Comparison of ENCODE assay signal across 16 mouse cellular contexts in the genomic region with DNA sequence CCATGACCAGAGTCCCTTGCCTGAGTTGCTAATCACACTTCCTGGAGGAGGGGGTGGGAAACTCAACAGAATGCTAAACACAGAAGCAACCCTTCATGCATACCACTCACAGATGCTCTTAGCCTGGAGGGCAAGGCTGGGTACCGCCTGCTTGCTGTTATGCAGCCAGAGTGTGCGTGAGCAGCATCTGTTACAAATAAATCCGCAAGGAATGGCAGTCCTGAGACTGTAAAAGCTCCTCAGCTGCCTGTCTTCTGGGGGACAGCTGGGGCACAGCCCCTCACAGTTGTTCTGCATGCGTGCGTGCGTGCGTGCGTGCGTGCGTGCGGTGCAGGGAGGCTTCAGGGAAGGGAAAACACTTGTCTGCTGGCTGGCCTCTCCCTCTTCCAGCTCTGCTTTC.
DNase-seq lines count a peak whose midpoint lies in the region; ATAC-seq lines count a peak whose summit lies in the region.
"Had no signal": no experiment of that assay in that cellular context is flagged by ENCODE, and none has a peak within 500 bp of the region (broad histone marks: within the 10 kb centered on the region; RNA-seq: fewer than 3 reads in every experiment).

No protein-coding gene starts in this region.

- 0 out of 2 replicates have a peak overlapping the region, but pooled peaks have one; percentile 17 for H3K27ac ChIP-seq in forebrain, embryonic 10.5 days
- no peak overlapping the region for H3K27ac ChIP-seq in forebrain, embryonic 11.5 days (ENCODE audit: low read depth, low read length)
- no peak overlapping the region for H3K27ac ChIP-seq in forebrain, embryonic 15.5 days (replicated peaks)
- peak overlapping the region; percentile 71 for H3K27ac ChIP-seq in limb, embryonic 12.5 days
- no peak overlapping the region for H3K27ac ChIP-seq in neural tube, embryonic 12.5 days
- H3K27ac ChIP-seq: liver, embryonic 12.5 days; macrophage had no signal

- no peaks in the 10 kb centered on the region for H3K36me3 ChIP-seq in forebrain, embryonic 10.5 days (replicated peaks)
- H3K36me3 ChIP-seq in forebrain, embryonic 11.5 days (ENCODE audit: control insufficient read depth, insufficient read depth, low read length): no peaks in the 10 kb centered on the region
- H3K36me3 ChIP-seq in forebrain, embryonic 15.5 days: no peaks in the 10 kb centered on the region
- H3K36me3 ChIP-seq in limb, embryonic 12.5 days: peaks cover 3% of the 10 kb centered on the region; the same call in 1 of the 2 replicates
- peaks cover 4% of the 10 kb centered on the region; the same call in 1 of the 2 replicates for H3K36me3 ChIP-seq in neural tube, embryonic 12.5 days
- H3K36me3 ChIP-seq: liver, embryonic 12.5 days had no signal

- no peak for DNase-seq in forebrain, embryonic 10.5 days (ENCODE audit: extremely low spot score, low spot score)
- no peak for DNase-seq in forebrain, embryonic 11.5 days (ENCODE audit: low spot score)
- DNase-seq in yolk sac, embryonic 10.5 days (ENCODE audit: low spot score): no peak
- DNase-seq in MN1 (ENCODE audit: low spot score): no peak
- DNase-seq in left cerebral cortex, adult 9 months (ENCODE audit: low spot score in 2 of 2): no peak
- DNase-seq: adrenal gland, postnatal 10 days; cerebellum, adult 11 months; heart, postnatal 36 days; kidney, postnatal 10 days; thymus, postnatal 25 days had no signal

- ATAC-seq in forebrain, embryonic 11.5 days (replicated peaks; ENCODE audit: low FRiP score): no peak
- peak; percentile 63 for ATAC-seq in forebrain, embryonic 15.5 days (replicated peaks)
- peak; percentile 45; the same call in 1 of the 2 replicates for ATAC-seq in limb, embryonic 12.5 days (ENCODE audit: insufficient number of reproducible peaks, insufficient read depth, low FRiP score, low TSS enrichment, low read depth)
- peak; percentile 78 for ATAC-seq in neural tube, embryonic 12.5 days (ENCODE audit: low FRiP score, low read depth)
- ATAC-seq: liver, embryonic 12.5 days had no signal

- H3K4me1 ChIP-seq in forebrain, embryonic 10.5 days: peaks cover 14% of the 10 kb centered on the region
- no peaks in the 10 kb centered on the region for H3K4me1 ChIP-seq in forebrain, embryonic 11.5 days (replicated peaks; ENCODE audit: control insufficient read depth, insufficient read depth, low read length)
- H3K4me1 ChIP-seq in forebrain, embryonic 15.5 days: peaks cover 15% of the 10 kb centered on the region
- peaks cover 30% of the 10 kb centered on the region for H3K4me1 ChIP-seq in limb, embryonic 12.5 days (replicated peaks)
- peaks cover 18% of the 10 kb centered on the region for H3K4me1 ChIP-seq in neural tube, embryonic 12.5 days
- H3K4me1 ChIP-seq: liver, embryonic 12.5 days had no signal

- no peaks in the 10 kb centered on the region for H3K27me3 ChIP-seq in forebrain, embryonic 10.5 days (ENCODE audit: poor library complexity, severe bottlenecking)
- H3K27me3 ChIP-seq in forebrain, embryonic 11.5 days (ENCODE audit: control insufficient read depth, insufficient read depth, low read length): no peaks in the 10 kb centered on the region
- H3K27me3 ChIP-seq in forebrain, embryonic 15.5 days: no peaks in the 10 kb centered on the region
- H3K27me3 ChIP-seq in limb, embryonic 12.5 days: no peaks in the 10 kb centered on the region
- H3K27me3 ChIP-seq in neural tube, embryonic 12.5 days (replicated peaks): no peaks in the 10 kb centered on the region
- H3K27me3 ChIP-seq: liver, embryonic 12.5 days had no signal

- no peak overlapping the region for H3K4me2 ChIP-seq in forebrain, embryonic 11.5 days (ENCODE audit: low read depth, low read length, severe bottlenecking)
- H3K4me2 ChIP-seq in forebrain, embryonic 15.5 days (replicated peaks): no peak overlapping the region
- H3K4me2 ChIP-seq in limb, embryonic 12.5 days: peak overlapping the region; percentile 15
- H3K4me2 ChIP-seq in neural tube, embryonic 12.5 days (replicated peaks): no peak overlapping the region
- H3K4me2 ChIP-seq: liver, embryonic 12.5 days had no signal

- H3K9ac ChIP-seq in forebrain, embryonic 11.5 days (ENCODE audit: low read length): no peak overlapping the region
- no peak overlapping the region for H3K9ac ChIP-seq in forebrain, embryonic 15.5 days (replicated peaks)
- no peak overlapping the region for H3K9ac ChIP-seq in limb, embryonic 12.5 days (replicated peaks)
- no peak overlapping the region for H3K9ac ChIP-seq in neural tube, embryonic 12.5 days
- H3K9ac ChIP-seq: liver, embryonic 12.5 days had no signal

- no peak overlapping the region for H3K4me3 ChIP-seq in forebrain, embryonic 10.5 days
- H3K4me3 ChIP-seq in forebrain, embryonic 11.5 days (ENCODE audit: low read depth, low read length): no peak overlapping the region
- no peak overlapping the region for H3K4me3 ChIP-seq in forebrain, embryonic 15.5 days
- no peak overlapping the region for H3K4me3 ChIP-seq in limb, embryonic 12.5 days (replicated peaks)
- H3K4me3 ChIP-seq in neural tube, embryonic 12.5 days: no peak overlapping the region
- H3K4me3 ChIP-seq: erythroblast, embryonic 14.5 days; liver, embryonic 12.5 days had no signal

- 66% methylated on average over 11 of the region's 11 CpGs for WGBS in forebrain, embryonic 10.5 days
- 83% methylated on average over 11 of the region's 11 CpGs for WGBS in forebrain, embryonic 11.5 days
- WGBS in forebrain, embryonic 15.5 days: 55% methylated on average over 11 of the region's 11 CpGs
- WGBS in limb, embryonic 12.5 days: 7% methylated on average over 11 of the region's 11 CpGs
- 51% methylated on average over 11 of the region's 11 CpGs for WGBS in neural tube, embryonic 12.5 days

- H3K9me3 ChIP-seq in forebrain, embryonic 10.5 days: no peaks in the 10 kb centered on the region
- no peaks in the 10 kb centered on the region for H3K9me3 ChIP-seq in forebrain, embryonic 11.5 days (ENCODE audit: control insufficient read depth, low read length)
- H3K9me3 ChIP-seq in forebrain, embryonic 15.5 days: no peaks in the 10 kb centered on the region
- no peaks in the 10 kb centered on the region for H3K9me3 ChIP-seq in limb, embryonic 12.5 days
- no peaks in the 10 kb centered on the region for H3K9me3 ChIP-seq in neural tube, embryonic 12.5 days
- H3K9me3 ChIP-seq: liver, embryonic 12.5 days had no signal

Comparison
In these comparisons a context has a peak if more than half of its experiments do, and no peak if none do; other contexts are left out.
1. H3K27ac ChIP-seq: peak in forebrain, embryonic 10.5 days (single experiment) and limb, embryonic 12.5 days (single experiment); none in forebrain, embryonic 11.5 days (single experiment), forebrain, embryonic 15.5 days (single experiment) and neural tube, embryonic 12.5 days (single experiment).